Mouse (Mus musculus) heart, embryonic 15.5 days (tissue): ENCODE measurements at regions not wholly inside any gene's neighbourhood (a gene's known extent, or its start where the extent isn't known, plus 50 kb on each side); places are given as distances from the start of the nearest gene placed in this dataset.

Source experiments
- ATAC-seq: fragments of 200-750 bp; cut with Nextera tagmentation; replicated peaks from 2 replicates; pipeline ENCODE4 v1.8.0; 2017; ENCODE audit warnings: low read depth, moderate TSS enrichment; ENCODE audit not compliant: insufficient number of reproducible peaks, insufficient read depth, low FRiP score
- H3K27ac ChIP-seq: fragments of 300-500 bp; sonication (generic); 2 replicates; pipeline ENCODE4 v1.5.1; 2015; ENCODE audit warnings: mild to moderate bottlenecking, inconsistent platforms
- H3K27me3 ChIP-seq: fragments of 300-500 bp; sonication (generic); 2 replicates; pipeline ENCODE4 v1.6.1; 2015; ENCODE audit warnings: inconsistent platforms
- H3K36me3 ChIP-seq: fragments of 300-500 bp; sonication (generic); 2 replicates; pipeline ENCODE4 v1.6.1; 2015; ENCODE audit warnings: mild to moderate bottlenecking, inconsistent platforms
- H3K4me1 ChIP-seq: fragments of 300-500 bp; sonication (generic); replicated peaks from 2 replicates; pipeline ENCODE4 v1.6.1; 2015; ENCODE audit warnings: inconsistent platforms
- H3K4me2 ChIP-seq: fragments of 300-500 bp; sonication (generic); 2 replicates; pipeline ENCODE4 v1.6.1; 2015; ENCODE audit warnings: inconsistent platforms, mild to moderate bottlenecking, moderate library complexity
- H3K4me3 ChIP-seq: fragments of 300-500 bp; sonication (generic); 2 replicates; pipeline ENCODE4 v1.5.1; 2015; ENCODE audit warnings: mild to moderate bottlenecking, inconsistent platforms
- H3K9ac ChIP-seq: fragments of 300-500 bp; sonication (generic); 2 replicates; pipeline ENCODE4 v1.6.1; 2015; ENCODE audit warnings: mild to moderate bottlenecking, inconsistent platforms
- H3K9me3 ChIP-seq: fragments of 300-500 bp; sonication (generic); replicated peaks from 2 replicates; pipeline ENCODE4 v1.6.1; 2016; ENCODE audit warnings: inconsistent platforms
- WGBS: fragments of 180-500 bp; shearing (Covaris S2); methylation state at CpG from one replicate; pipeline ENCODE4 v1.1.7; 2015; ENCODE audit warnings: mixed read lengths; 5-methylcytosine and 5-hydroxymethylcytosine counted together

DNA sequence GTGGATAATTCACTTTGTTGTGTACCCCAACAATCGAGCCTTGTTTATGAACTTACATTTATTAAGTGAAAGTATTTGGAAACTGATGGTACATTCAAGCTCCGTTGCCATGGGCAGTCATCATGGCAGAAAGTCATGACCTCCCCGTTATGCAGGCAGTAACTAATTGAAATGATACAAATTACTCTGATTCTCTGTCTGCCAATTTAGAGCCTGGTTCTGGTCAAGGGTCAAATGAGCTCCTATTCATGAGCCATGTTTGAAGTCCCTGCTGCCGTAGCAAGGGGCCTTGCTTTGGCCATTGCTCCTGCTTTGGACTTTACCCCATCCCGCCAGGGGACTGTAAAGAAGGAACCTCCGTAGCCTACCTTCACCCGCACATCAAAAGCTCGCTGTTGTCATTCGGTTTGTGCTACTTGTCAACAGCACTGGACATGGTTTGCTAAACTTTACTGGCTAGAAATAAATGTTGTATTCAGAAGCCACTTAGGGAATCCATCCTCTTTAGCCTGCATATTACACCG lies 152.8 kb upstream of the Foxd3 start:
- 82% methylated on average over 10 of the region's 10 CpGs for WGBS
- no peak overlapping the region for H3K27ac ChIP-seq
- ATAC-seq: no peak

GRCm38 (mm10) chr4:99511993-99512392 lies 144.1 kb upstream of the Foxd3 start:
- Histone ChIP-seq H3K27ac (no peak overlapping the region), H3K9ac (no peak overlapping the region), H3K4me2 (no peak overlapping the region), H3K27me3 (no peaks in the 10 kb centered on the region), H3K4me3 (no peak overlapping the region), H3K36me3 (no peaks in the 10 kb centered on the region), H3K4me1 (no peaks in the 10 kb centered on the region), H3K9me3 (no peaks in the 10 kb centered on the region)
- WGBS: 78% methylated on average over 6 of the region's 6 CpGs
- no peak for ATAC-seq

More for the DNA sequence above, 152.8 kb upstream of the Foxd3 start:
- Histone ChIP-seq H3K9ac (no peak overlapping the region), H3K4me3 (no peak overlapping the region), H3K4me1 (no peaks in the 10 kb centered on the region), H3K9me3 (no peaks in the 10 kb centered on the region), H3K36me3 (no peaks in the 10 kb centered on the region), H3K27me3 (no peaks in the 10 kb centered on the region), H3K4me2 (no peak overlapping the region)

- Histone ChIP-seq H3K36me3 (no peaks in the 10 kb centered on the region), H3K27ac (no peak overlapping the region), H3K27me3 (no peaks in the 10 kb centered on the region), H3K4me2 (no peak overlapping the region), H3K9ac (no peak overlapping the region), H3K4me1 (no peaks in the 10 kb centered on the region), H3K9me3 (no peaks in the 10 kb centered on the region), H3K4me3 (no peak overlapping the region)
- ATAC-seq: no peak
- 78% methylated on average over 3 of the region's 3 CpGs for WGBS
Observed at GRCm38 (mm10) chr4:99516883-99517282, 139.2 kb upstream of the Foxd3 start.

DNA sequence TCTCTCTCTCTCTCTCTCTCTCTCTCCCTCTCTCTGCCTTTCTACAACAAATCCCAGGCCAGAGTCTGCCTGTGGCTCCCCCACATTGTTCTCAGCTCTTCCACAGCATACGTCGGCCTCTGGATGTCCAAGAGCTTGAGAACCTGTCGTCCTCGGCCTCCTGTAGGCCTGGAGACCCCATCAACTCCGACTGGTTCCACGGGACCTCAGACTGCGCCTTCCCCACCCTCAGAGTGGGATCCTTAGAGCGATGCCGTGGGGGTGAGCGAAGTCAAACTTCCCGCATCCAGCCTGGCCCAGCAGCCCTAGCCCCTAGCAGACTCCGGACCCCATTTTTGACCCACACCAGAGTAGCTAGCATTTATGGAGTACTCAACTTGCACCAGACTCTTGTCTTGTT lies 128.7 kb upstream of the Foxd3 start:
- Histone ChIP-seq H3K36me3 (no peaks in the 10 kb centered on the region), H3K4me1 (no peaks in the 10 kb centered on the region), H3K9me3 (no peaks in the 10 kb centered on the region), H3K4me2 (no peak overlapping the region), H3K27ac (no peak overlapping the region), H3K9ac (no peak overlapping the region), H3K27me3 (no peaks in the 10 kb centered on the region), H3K4me3 (no peak overlapping the region)
- WGBS: 88% methylated on average over 12 of the region's 12 CpGs
- no peak for ATAC-seq

DNA sequence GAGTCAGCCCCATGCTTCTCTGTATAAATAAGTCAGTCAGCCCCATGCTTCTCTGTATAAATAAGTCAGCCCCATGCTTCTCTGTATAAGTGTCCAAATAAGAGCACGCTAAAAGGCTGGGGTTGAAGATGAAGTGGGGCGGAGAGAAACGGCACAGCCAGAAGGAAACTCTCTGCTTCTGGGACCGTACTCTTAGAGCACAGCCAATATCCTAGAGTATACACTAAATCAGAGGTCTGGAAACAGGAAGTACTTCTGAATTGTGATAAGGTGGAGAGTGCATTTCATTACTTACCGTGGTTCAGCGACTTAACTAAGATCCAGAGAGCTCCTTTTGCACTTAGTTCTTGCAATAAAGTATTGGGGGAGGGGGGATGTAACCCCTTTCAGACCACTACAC lies 112.1 kb upstream of the Foxd3 start:
- Histone ChIP-seq H3K4me2 (no peak overlapping the region), H3K9me3 (no peaks in the 10 kb centered on the region), H3K4me1 (no peaks in the 10 kb centered on the region), H3K27me3 (no peaks in the 10 kb centered on the region), H3K36me3 (no peaks in the 10 kb centered on the region), H3K4me3 (no peak overlapping the region), H3K27ac (no peak overlapping the region), H3K9ac (no peak overlapping the region)
- whole genome bisulfite sequencing: 39% methylated on average over 6 of the region's 6 CpGs
- no peak for ATAC-seq

DNA sequence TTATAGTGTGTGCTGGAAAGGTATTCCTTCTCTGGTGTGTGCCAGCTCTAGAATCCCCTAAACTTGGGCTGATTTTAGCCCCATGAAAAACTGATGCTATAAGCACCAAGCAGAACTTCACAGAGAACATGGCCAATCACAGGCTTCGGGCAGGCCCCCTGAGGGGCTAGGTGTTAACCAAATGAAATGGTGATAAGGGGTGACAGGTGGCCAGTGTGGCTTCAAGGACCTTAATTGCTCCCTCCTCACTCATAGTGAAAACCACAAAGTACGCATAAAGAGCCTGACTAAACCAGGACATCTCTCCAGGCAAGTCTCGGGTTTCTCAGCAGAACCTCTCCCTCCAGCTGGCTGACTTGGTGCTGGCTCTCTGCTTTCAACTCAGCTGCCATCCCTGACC lies 110.4 kb upstream of the Foxd3 start:
- no peaks in the 10 kb centered on the region for H3K4me1 ChIP-seq
- no peak overlapping the region for H3K9ac ChIP-seq
- H3K27me3 ChIP-seq: no peaks in the 10 kb centered on the region
- no peak overlapping the region for H3K4me3 ChIP-seq
- no peak overlapping the region for H3K27ac ChIP-seq
- WGBS: 16% methylated on average over 3 of the region's 3 CpGs
- H3K9me3 ChIP-seq: no peaks in the 10 kb centered on the region
- H3K4me2 ChIP-seq: no peak overlapping the region
- no peak for ATAC-seq
- no peaks in the 10 kb centered on the region for H3K36me3 ChIP-seq

- Histone ChIP-seq H3K27ac (no peak overlapping the region), H3K9ac (no peak overlapping the region), H3K9me3 (no peaks in the 10 kb centered on the region), H3K4me2 (no peak overlapping the region), H3K27me3 (peaks cover 20% of the 10 kb centered on the region), H3K4me1 (no peaks in the 10 kb centered on the region), H3K36me3 (no peaks in the 10 kb centered on the region), H3K4me3 (no peak overlapping the region)
- 30% methylated on average over 5 of the region's 5 CpGs for WGBS
- ATAC-seq: no peak
Observed at GRCm38 (mm10) chr4:99557963-99558362, 98.1 kb upstream of the Foxd3 start.

GRCm38 (mm10) chr4:99560604-99561003 lies 95.5 kb upstream of the Foxd3 start:
- Histone ChIP-seq H3K9me3 (no peaks in the 10 kb centered on the region), H3K36me3 (no peaks in the 10 kb centered on the region), H3K27me3 (peaks cover 20% of the 10 kb centered on the region), H3K4me1 (no peaks in the 10 kb centered on the region), H3K27ac (no peak overlapping the region), H3K9ac (no peak overlapping the region), H3K4me2 (0 out of 2 replicates have a peak overlapping the region, but pooled peaks have one; percentile 23), H3K4me3 (no peak overlapping the region)
- WGBS: 33% methylated on average over 8 of the region's 8 CpGs
- no peak for ATAC-seq

GRCm38 (mm10) chr4:99561506-99561937 lies 94.6 kb upstream of the Foxd3 start:
- no peak overlapping the region for H3K9ac ChIP-seq
- H3K4me3 ChIP-seq: no peak overlapping the region
- H3K4me2 ChIP-seq: no peak overlapping the region
- 7% methylated on average over 6 of the region's 6 CpGs for WGBS
- H3K36me3 ChIP-seq: no peaks in the 10 kb centered on the region
- no peaks in the 10 kb centered on the region for H3K4me1 ChIP-seq
- no peak overlapping the region for H3K27ac ChIP-seq
- no peaks in the 10 kb centered on the region for H3K9me3 ChIP-seq
- ATAC-seq: no peak
- peaks cover 20% of the 10 kb centered on the region for H3K27me3 ChIP-seq

GRCm38 (mm10) chr4:99565401-99565800 lies 90.7 kb upstream of the Foxd3 start:
- no peak overlapping the region for H3K9ac ChIP-seq
- H3K27ac ChIP-seq: no peak overlapping the region
- H3K27me3 ChIP-seq: peaks cover 20% of the 10 kb centered on the region
- no peak overlapping the region for H3K4me3 ChIP-seq
- WGBS: 89% methylated on average over 9 of the region's 9 CpGs
- no peaks in the 10 kb centered on the region for H3K9me3 ChIP-seq
- no peak for ATAC-seq
- H3K4me2 ChIP-seq: no peak overlapping the region
- H3K36me3 ChIP-seq: no peaks in the 10 kb centered on the region
- H3K4me1 ChIP-seq: no peaks in the 10 kb centered on the region

- no peaks in the 10 kb centered on the region for H3K36me3 ChIP-seq
- WGBS: 4% methylated on average over 33 of the region's 33 CpGs
- H3K4me1 ChIP-seq: peaks cover 8% of the 10 kb centered on the region
- peak overlapping the region; percentile 42 for H3K4me3 ChIP-seq
- ATAC-seq: no peak
- no peaks in the 10 kb centered on the region for H3K9me3 ChIP-seq
- H3K9ac ChIP-seq: peak overlapping the region; percentile 41
- H3K4me2 ChIP-seq: peak overlapping the region; percentile 67
- no peak overlapping the region for H3K27ac ChIP-seq
- peaks cover 14% of the 10 kb centered on the region for H3K27me3 ChIP-seq
Observed at GRCm38 (mm10) chr4:99572841-99573642, 83.1 kb upstream of the Foxd3 start.

GRCm38 (mm10) chr4:99574021-99574531 lies 82.0 kb upstream of the Foxd3 start:
- ATAC-seq: no peak
- WGBS: 52% methylated on average over 11 of the region's 11 CpGs
- Histone ChIP-seq H3K4me2 (no peak overlapping the region), H3K9ac (no peak overlapping the region), H3K27ac (no peak overlapping the region), H3K4me3 (no peak overlapping the region), H3K4me1 (peaks cover 8% of the 10 kb centered on the region), H3K36me3 (no peaks in the 10 kb centered on the region), H3K27me3 (peaks cover 14% of the 10 kb centered on the region), H3K9me3 (no peaks in the 10 kb centered on the region)
